Mouse (Mus musculus) olfactory bulb, adult 2 months (tissue): ENCODE measurements at regions not wholly inside any gene's neighbourhood (a gene's known extent, or its start where the extent isn't known, plus 50 kb on each side); places are given as distances from the start of the nearest gene placed in this dataset.

ENCODE experiments used
- H3K27ac ChIP-seq: fragments of 200-500 bp; 2 replicates; pipeline ENCODE4 v1.5.1; 2012; ENCODE audit warnings: low read depth, low read length; ENCODE audit not compliant: insufficient read depth
- H3K4me1 ChIP-seq: fragments of 200-500 bp; 2 replicates; pipeline ENCODE4 v1.6.1; 2012; ENCODE audit warnings: low read length; ENCODE audit not compliant: control insufficient read depth, insufficient read depth
- H3K4me3 ChIP-seq: fragments of 200-500 bp; 2 replicates; pipeline ENCODE4 v1.5.1; 2012; ENCODE audit warnings: mild to moderate bottlenecking, low read depth, low read length, moderate library complexity; ENCODE audit not compliant: insufficient read depth
- CTCF ChIP-seq: fragments of 200-500 bp; IDR thresholded peaks from 2 replicates; pipeline ENCODE4 v1.5.1; 2012; ENCODE audit warnings: low read depth, mild to moderate bottlenecking, low read length, moderate library complexity; ENCODE audit not compliant: insufficient read depth
- POLR2A ChIP-seq: fragments of 200-500 bp; IDR thresholded peaks from 2 replicates; pipeline ENCODE4 v1.6.1; 2012; ENCODE audit warnings: mild to moderate bottlenecking, low read depth, low read length, moderate library complexity; ENCODE audit not compliant: insufficient read depth
- WGBS: fragments of 180-500 bp; shearing (Covaris S2); methylation state at CpG from one replicate; pipeline ENCODE4 v1.1.7; 2018; 5-methylcytosine and 5-hydroxymethylcytosine counted together

DNA sequence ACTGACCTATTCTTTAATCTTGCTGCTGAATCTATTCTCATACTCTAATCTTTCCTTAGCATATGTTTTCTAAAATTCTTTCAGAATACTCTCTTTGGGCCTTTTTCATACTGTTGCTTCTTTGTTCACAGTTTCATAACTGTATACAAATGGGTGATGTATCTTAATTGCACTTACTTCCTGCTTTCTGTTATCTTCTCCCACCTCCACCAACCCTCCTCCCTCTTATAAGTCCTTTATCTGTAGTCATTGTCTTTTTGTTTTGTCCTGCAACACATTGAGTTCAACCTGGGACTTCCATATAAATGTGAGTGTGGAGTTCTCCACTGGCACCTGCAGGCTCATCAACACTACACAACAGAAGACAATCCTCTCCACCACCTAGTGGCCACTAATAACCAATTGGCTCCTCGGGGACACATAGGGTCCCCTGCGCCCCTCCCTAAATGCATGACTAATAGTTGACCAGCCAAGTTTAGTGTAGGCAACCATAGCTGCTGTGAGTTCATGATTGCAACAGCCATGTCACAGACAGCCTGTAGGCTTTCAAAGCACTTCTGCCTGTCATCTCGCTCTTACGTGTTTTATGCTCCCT, 337.2 kb downstream of the Klf5 start:
- no peak overlapping the region for H3K27ac ChIP-seq
- TF ChIP-seq POLR2A (no peak), CTCF (no peak)
- H3K4me1 ChIP-seq, result peaks cover 5% of the 10 kb centered on the region; the same call in 1 of the 2 replicates
- WGBS, result 96% methylated on average over 4 of the region's 4 CpGs
- H3K4me3 ChIP-seq, result no peak overlapping the region

DNA sequence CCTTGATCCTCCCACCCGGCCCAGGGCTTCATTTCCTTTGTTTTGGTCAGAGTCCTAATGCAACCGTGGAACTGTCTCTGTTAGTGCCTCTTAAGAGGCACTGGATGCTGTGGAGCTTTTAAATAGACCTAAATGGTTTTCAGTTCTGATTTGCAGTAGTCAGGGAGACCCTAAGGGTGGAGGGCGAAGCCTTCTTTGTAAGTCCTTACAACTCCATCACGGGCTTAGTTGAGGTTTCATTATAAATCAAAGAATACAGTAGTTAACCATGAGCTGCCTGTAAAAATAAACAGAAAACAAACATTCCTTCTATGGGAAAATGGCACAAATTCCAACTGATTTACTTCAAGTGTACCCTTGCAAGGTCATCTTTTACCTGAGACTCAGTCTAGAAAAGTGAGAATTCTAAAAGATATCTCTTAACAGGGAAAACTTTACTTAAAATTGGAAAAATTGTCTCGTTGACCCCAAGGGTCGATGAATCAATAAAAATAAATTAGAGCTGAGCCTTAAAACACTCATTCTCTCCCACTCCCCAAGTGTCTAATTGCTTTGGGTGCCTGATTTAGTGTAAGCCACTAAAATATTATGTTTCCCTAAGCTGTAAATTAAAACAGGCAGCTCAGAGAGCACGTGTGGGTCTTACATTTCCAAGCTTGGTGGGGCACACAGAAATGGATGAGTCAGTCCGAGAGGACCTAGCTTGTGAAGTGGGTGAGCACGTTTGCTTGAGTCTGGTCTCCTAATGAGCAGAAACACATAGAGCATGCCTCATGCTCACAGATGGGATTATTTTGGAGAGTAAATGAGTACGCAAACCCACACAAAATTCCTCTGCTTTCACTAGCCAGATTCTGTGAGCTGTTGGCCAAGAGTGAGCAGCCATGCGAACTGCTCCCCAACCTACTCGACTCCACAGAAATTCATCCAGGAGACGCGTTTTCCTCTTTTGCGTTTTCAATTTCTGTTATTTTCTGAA, 343.3 kb downstream of the Klf5 start:
- TF ChIP-seq POLR2A (no peak), CTCF (no peak)
- Histone ChIP-seq H3K4me3 (no peak overlapping the region), H3K4me1 (no peaks in the 10 kb centered on the region), H3K27ac (no peak overlapping the region)
- WGBS, result 76% methylated on average over 15 of the region's 15 CpGs

DNA sequence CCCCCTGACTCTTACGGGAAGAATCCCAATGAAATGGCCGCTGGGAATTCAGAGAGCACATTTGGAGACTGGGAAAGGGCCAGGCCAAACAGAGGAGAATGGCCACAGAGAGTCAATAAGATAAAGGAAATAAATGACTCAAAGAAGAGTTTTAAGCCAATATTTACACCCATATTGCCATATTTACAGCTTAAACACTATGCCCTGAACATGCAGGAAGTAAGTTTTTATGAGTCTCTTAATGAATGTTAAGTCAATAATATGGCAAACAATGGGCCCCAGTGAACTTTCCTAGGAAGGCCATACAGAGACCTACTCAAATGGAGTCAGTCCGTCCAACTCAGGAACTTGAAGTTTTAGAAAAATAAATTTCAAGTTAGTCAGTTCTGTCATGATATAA, 347.8 kb downstream of the Klf5 start:
- 84% methylated on average over 3 of the region's 3 CpGs for WGBS

DNA sequence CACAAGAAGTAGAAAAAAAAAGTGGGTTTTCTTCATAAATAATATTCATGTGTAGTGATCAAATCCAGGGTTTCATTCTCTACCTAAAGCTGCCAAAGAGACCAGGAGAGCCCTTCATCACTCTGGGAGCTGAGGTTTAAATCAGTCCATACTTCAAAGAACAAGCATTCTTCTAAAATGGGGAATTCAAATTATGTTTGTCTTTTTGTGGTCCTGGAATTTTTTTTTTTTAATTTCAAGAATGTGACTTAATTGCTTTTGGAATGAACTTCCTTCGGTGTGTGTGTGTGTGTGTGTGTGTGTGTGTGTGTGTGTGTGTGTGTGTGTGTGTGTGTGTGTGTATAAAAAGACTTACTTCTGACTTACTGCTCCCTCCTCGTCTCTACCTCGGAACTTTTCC, 375.9 kb downstream of the Klf5 start:
- no peak overlapping the region for H3K27ac ChIP-seq
- H3K4me3 ChIP-seq, result no peak overlapping the region
- H3K4me1 ChIP-seq, result no peaks in the 10 kb centered on the region
- TF ChIP-seq POLR2A (no peak), CTCF (no peak)
- 78% methylated on average over 3 of the region's 3 CpGs for WGBS

More for the DNA sequence above, 347.8 kb downstream of the Klf5 start:
- no peaks in the 10 kb centered on the region for H3K4me1 ChIP-seq
- TF ChIP-seq POLR2A (no peak), CTCF (no peak)
- H3K4me3 ChIP-seq, result no peak overlapping the region
- no peak overlapping the region for H3K27ac ChIP-seq

DNA sequence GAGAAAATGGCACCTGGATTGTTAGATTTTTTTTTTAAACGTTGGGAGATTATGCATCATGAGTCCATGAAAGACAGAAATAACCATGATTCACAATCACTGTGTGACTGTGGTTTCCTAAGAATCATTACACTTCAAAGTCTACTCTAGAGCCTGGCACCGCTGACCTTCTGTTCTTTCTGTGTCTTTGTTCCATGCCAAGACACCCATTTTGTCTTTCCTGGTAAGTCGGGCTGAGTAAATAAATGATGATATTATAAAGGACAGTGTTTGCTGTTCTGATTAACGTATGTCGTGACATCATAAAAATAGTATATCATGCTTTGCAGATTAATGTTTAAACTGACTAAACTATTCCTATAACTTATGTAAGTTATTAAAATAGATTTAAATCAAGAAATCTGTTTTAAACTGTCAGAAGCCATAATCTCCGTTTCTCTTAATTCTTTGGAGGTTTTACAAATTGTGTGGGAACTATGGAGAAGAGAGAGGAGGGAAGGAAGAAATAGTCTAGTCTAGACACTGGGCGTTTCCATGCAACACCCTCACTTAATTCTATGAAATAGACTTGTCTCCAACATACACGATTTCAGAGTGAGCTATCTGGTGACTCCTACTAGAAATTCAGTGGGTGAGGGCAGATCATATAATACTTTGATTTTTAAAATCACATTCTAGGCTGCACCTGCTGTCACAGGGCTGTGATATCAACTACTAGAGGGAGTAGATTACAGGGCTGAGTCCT, 388.7 kb downstream of the Klf5 start:
- TF ChIP-seq POLR2A, result no peak
- Histone ChIP-seq H3K27ac (no peak overlapping the region), H3K4me3 (no peak overlapping the region), H3K4me1 (no peaks in the 10 kb centered on the region)
- 84% methylated on average over 8 of the region's 8 CpGs for WGBS

DNA sequence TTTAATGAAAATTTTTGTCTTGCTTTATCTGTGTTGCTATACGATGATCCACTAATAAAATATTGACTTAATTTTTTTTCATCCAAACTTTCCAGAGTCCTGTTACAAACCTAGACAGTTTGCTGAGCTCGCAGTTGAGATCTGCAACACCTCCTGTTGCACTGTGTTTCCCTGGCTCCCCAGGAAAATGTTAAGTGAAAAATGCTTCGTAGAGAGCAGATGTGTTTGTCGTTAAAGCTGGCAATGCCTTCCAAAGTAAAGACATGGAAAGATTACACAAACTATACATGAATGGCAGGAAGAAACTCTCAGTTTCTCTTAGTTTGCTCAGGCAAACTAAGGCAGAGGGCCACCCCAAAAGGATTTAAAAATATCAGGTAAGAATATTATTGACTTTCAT, 389.9 kb downstream of the Klf5 start:
- H3K4me3 ChIP-seq, result no peak overlapping the region
- H3K4me1 ChIP-seq, result no peaks in the 10 kb centered on the region
- H3K27ac ChIP-seq, result no peak overlapping the region
- 82% methylated on average over 4 of the region's 4 CpGs for WGBS
- TF ChIP-seq CTCF (no peak), POLR2A (no peak)

DNA sequence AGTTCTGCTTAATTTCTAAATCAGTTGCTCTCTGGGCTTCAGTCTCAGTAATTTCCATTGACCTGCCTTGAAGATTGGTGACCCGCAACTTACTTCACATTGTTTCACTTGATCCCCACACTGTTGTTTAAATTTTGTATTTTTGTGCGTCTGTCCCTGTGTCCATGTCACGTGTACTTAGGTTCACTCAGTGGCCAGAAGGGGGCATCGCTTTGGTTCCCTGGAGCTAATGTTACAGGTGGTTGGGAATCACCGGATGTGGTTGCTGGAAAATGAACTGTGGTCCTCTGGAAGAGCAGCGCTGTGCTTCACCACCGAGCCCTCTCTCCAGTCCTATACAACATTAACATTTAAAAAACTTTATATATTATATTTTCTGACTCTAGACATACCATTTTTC, 397.8 kb downstream of the Klf5 start:
- WGBS, result 93% methylated on average over 7 of the region's 7 CpGs
- no peak for TF ChIP-seq CTCF
- no peak for TF ChIP-seq POLR2A
- H3K27ac ChIP-seq, result no peak overlapping the region
- no peaks in the 10 kb centered on the region for H3K4me1 ChIP-seq
- no peak overlapping the region for H3K4me3 ChIP-seq

DNA sequence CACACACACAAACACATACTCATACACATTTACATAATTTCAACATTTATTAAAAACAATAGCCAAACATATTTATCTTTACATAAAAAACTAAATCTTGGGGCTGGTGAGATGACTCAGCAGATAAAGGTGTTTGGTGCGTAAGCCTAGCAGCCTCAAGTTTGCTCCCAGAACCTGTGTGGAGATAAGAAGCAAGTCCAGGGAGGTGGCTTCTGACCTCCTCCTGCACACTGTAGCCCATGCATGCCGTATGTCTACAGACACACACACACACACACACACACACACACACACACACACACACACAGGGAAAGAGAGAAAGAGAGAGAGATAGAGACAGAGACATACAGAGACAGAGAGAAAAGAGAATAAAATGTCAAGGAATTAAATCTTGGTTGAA, 401.1 kb downstream of the Klf5 start:
- H3K4me3 ChIP-seq, result no peak overlapping the region
- TF ChIP-seq POLR2A, result no peak
- H3K27ac ChIP-seq, result no peak overlapping the region
- H3K4me1 ChIP-seq, result no peaks in the 10 kb centered on the region
- 96% methylated on average over 2 of the region's 2 CpGs for WGBS

DNA sequence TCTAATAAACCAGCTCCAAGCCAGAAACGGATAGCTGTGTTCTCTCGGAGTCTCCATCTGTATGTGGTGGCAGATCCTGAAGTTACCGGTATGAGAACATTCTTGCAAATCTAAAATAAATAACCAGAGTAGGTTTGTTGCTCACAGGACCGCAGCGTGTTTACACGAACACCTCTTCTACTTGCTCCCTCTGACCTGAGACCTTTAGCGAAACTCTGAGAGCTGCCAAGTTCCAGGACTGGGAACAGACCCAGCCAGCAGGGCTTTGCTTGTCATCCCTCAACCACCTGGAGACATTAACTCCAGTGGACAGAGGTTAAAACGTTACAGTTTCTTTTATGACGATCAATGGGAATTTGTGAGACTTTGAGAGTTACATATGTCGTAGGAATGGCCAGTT, 407.5 kb downstream of the Klf5 start:
- H3K4me1 ChIP-seq, result no peaks in the 10 kb centered on the region
- 88% methylated on average over 10 of the region's 10 CpGs for WGBS
- no peak overlapping the region for H3K4me3 ChIP-seq
- TF ChIP-seq CTCF (no peak), POLR2A (no peak)
- no peak overlapping the region for H3K27ac ChIP-seq
